26 mouse cellular contexts compared by ENCODE assay signal in genomic region chr2:61272721-61273120, GRCm38 (mm10).
"Had no signal": no experiment of that assay in that cellular context is flagged by ENCODE, and none has a peak within 500 bp of the region (broad histone marks: within the 10 kb centered on the region; RNA-seq: fewer than 3 reads in every experiment).

No protein-coding gene starts in this region.

- H3K27me3 ChIP-seq: heart, embryonic 13.5 days; heart, embryonic 15.5 days; hindbrain, embryonic 13.5 days; hindbrain, embryonic 15.5 days; kidney, embryonic 15.5 days; limb, embryonic 13.5 days; limb, embryonic 15.5 days; liver, embryonic 12.5 days had no signal

- H3K36me3 ChIP-seq: heart, embryonic 13.5 days; heart, embryonic 15.5 days; hindbrain, embryonic 13.5 days; hindbrain, embryonic 15.5 days; kidney, embryonic 15.5 days; limb, embryonic 13.5 days; limb, embryonic 15.5 days; liver, embryonic 12.5 days had no signal

- DNase-seq: forebrain, postnatal 0 days; gastrocnemius, postnatal 14 days; gastrocnemius, postnatal 36 days; heart, adult 11 months; heart, adult 2 months; heart, postnatal 14 days; heart, postnatal 36 days; kidney, adult 11 months; kidney, adult 8-10 months; kidney, postnatal 14 days; kidney, postnatal 36 days; layer of hippocampus, adult 9-11 months; layer of hippocampus, postnatal 36 days; left cerebral cortex, postnatal 4 days had no signal

- H3K4me3 ChIP-seq: heart, adult 2 months; heart, embryonic 13.5 days; heart, embryonic 15.5 days; hindbrain, embryonic 13.5 days; hindbrain, embryonic 15.5 days; kidney, embryonic 15.5 days; left cerebral cortex, adult 2 months; limb, embryonic 13.5 days; limb, embryonic 15.5 days; liver, embryonic 12.5 days had no signal

- H3K27ac ChIP-seq: heart, adult 2 months; heart, embryonic 13.5 days; heart, embryonic 15.5 days; hindbrain, embryonic 13.5 days; hindbrain, embryonic 15.5 days; hindbrain, postnatal 0 days; kidney, embryonic 15.5 days; kidney, postnatal 0 days; left cerebral cortex, adult 2 months; limb, embryonic 13.5 days; limb, embryonic 15.5 days; liver, embryonic 12.5 days; liver, embryonic 14.5 days had no signal

- H3K4me1 ChIP-seq: hindbrain, embryonic 13.5 days; kidney, embryonic 15.5 days; limb, embryonic 15.5 days; liver, embryonic 12.5 days had no signal
